In genomic region chr17:66374633-66375272, GRCm38 (mm10) we compare ENCODE assay signal across 12 mouse cellular contexts.
DNase-seq lines count a peak whose midpoint lies in the region; ATAC-seq lines count a peak whose summit lies in the region.
"Had no signal": no experiment of that assay in that cellular context is flagged by ENCODE, and none has a peak within 500 bp of the region (broad histone marks: within the 10 kb centered on the region; RNA-seq: fewer than 3 reads in every experiment).

No protein-coding gene starts in this region.

- 40% methylated on average over 14 of the region's 14 CpGs for WGBS in heart, embryonic 12.5 days
- WGBS in intestine, embryonic 15.5 days: 57% methylated on average over 14 of the region's 14 CpGs

- H3K4me2 ChIP-seq in heart, embryonic 12.5 days: peak overlapping the region; percentile 23
- no peak overlapping the region for H3K4me2 ChIP-seq in intestine, embryonic 15.5 days (replicated peaks)

- H3K9ac ChIP-seq in heart, embryonic 12.5 days: 0 out of 2 replicates have a peak overlapping the region, but pooled peaks have one; percentile 8
- no peak overlapping the region for H3K9ac ChIP-seq in intestine, embryonic 15.5 days

- peaks cover 3% of the 10 kb centered on the region; the same call in 1 of the 2 replicates for H3K27me3 ChIP-seq in heart, embryonic 12.5 days (replicated peaks)
- H3K27me3 ChIP-seq in intestine, embryonic 15.5 days (replicated peaks): no peaks in the 10 kb centered on the region
- H3K27me3 ChIP-seq: CH12.LX had no signal

- H3K36me3 ChIP-seq in heart, embryonic 12.5 days: peaks cover 2% of the 10 kb centered on the region; the same call in 1 of the 2 replicates
- no peaks in the 10 kb centered on the region for H3K36me3 ChIP-seq in intestine, embryonic 15.5 days

- intact Hi-C loops in heart, postnatal 10 days (cut with DNase I): no loop called here

- H3K9me3 ChIP-seq in heart, embryonic 12.5 days (replicated peaks): no peaks in the 10 kb centered on the region
- H3K9me3 ChIP-seq in intestine, embryonic 15.5 days: no peaks in the 10 kb centered on the region
- H3K9me3 ChIP-seq: hindbrain, embryonic 10.5 days had no signal

- ATAC-seq in heart, embryonic 12.5 days (ENCODE audit: insufficient number of reproducible peaks, low FRiP score): no peak
- peak; percentile 36; the same call in 1 of the 2 replicates for ATAC-seq in intestine, embryonic 15.5 days
- no peak for ATAC-seq in megakaryocyte progenitor cell, adult 5-6 weeks (replicated peaks; ENCODE audit: poor library complexity)
- ATAC-seq in erythroid progenitor cell, adult 5-6 weeks (replicated peaks; ENCODE audit: low FRiP score, poor library complexity, severe bottlenecking): no peak

- no peak overlapping the region for H3K4me3 ChIP-seq in heart, embryonic 12.5 days
- no peak overlapping the region for H3K4me3 ChIP-seq in intestine, embryonic 15.5 days (replicated peaks)
- H3K4me3 ChIP-seq: hindbrain, embryonic 10.5 days had no signal

- no peak for DNase-seq in heart, postnatal 10 days
- DNase-seq in 3T3-L1 (ENCODE audit: low read depth, low spot score): peak; percentile 64
- peak; percentile 64 for DNase-seq in cerebellum, adult 11 months
- DNase-seq in layer of hippocampus, postnatal 25 days (ENCODE audit: extremely low spot score in 1 of 2, low spot score in 1 of 2): no peak
- DNase-seq: adrenal gland, postnatal 36 days; layer of hippocampus, adult 9-11 months had no signal

- no peak overlapping the region for H3K27ac ChIP-seq in heart, embryonic 12.5 days (ENCODE audit: poor library complexity, severe bottlenecking)
- H3K27ac ChIP-seq in intestine, embryonic 15.5 days: no peak overlapping the region

- H3K4me1 ChIP-seq in heart, embryonic 12.5 days (replicated peaks): peaks cover 12% of the 10 kb centered on the region
- no peaks in the 10 kb centered on the region for H3K4me1 ChIP-seq in intestine, embryonic 15.5 days (replicated peaks)

Comparison
In these comparisons a context has a peak if more than half of its experiments do, and no peak if none do; other contexts are left out.
1. DNase-seq: peak in 3T3-L1 (single experiment) and cerebellum, adult 11 months (single experiment); none in heart, postnatal 10 days (0 of 2) and layer of hippocampus, postnatal 25 days (0 of 2).